Mouse (Mus musculus) heart, embryonic 11.5 days (tissue): ENCODE results near the gene Acsm2. TPM values are rescaled to one million over a fixed set of nuclear protein-coding genes. Genes with fewer than 3 reads are reported as not detected.

Experiments used
- ATAC-seq: fragments of 200-750 bp; cut with Nextera tagmentation; replicated peaks from 2 replicates; pipeline ENCODE4 v1.8.0; 2017; ENCODE audit warnings: moderate library complexity; ENCODE audit not compliant: insufficient number of reproducible peaks, low FRiP score, low TSS enrichment
- H3K27ac ChIP-seq: fragments of 300-500 bp; sonication (generic); 2 replicates; pipeline ENCODE4 v1.5.1; 2014; ENCODE audit warnings: mild to moderate bottlenecking, low read depth, low read length
- H3K27me3 ChIP-seq: fragments of 300-500 bp; sonication (generic); 2 replicates; pipeline ENCODE4 v1.6.1; 2014; ENCODE audit warnings: mild to moderate bottlenecking, low read length, mixed read lengths; ENCODE audit not compliant: control insufficient read depth, insufficient read depth
- H3K36me3 ChIP-seq: fragments of 300-500 bp; sonication (generic); 2 replicates; pipeline ENCODE4 v1.6.1; 2014; ENCODE audit warnings: mild to moderate bottlenecking, low read length, moderate library complexity, mixed read lengths; ENCODE audit not compliant: control insufficient read depth, insufficient read depth
- H3K4me1 ChIP-seq: fragments of 300-500 bp; sonication (generic); 2 replicates; pipeline ENCODE4 v1.6.1; 2014; ENCODE audit warnings: low read length; ENCODE audit not compliant: control insufficient read depth, insufficient read depth
- H3K4me2 ChIP-seq: fragments of 300-500 bp; sonication (generic); 2 replicates; pipeline ENCODE4 v1.6.1; 2014; ENCODE audit warnings: mild to moderate bottlenecking, moderate library complexity
- H3K4me3 ChIP-seq: fragments of 300-500 bp; sonication (generic); 2 replicates; pipeline ENCODE4 v1.5.1; 2014; ENCODE audit warnings: low read depth, low read length
- H3K9ac ChIP-seq: fragments of 300-500 bp; sonication (generic); 2 replicates; pipeline ENCODE4 v1.6.1; 2014; ENCODE audit warnings: mild to moderate bottlenecking, low read depth, low read length, moderate library complexity
- H3K9me3 ChIP-seq: fragments of 300-500 bp; sonication (generic); replicated peaks from 2 replicates; pipeline ENCODE4 v1.6.1; 2016; ENCODE audit warnings: low read length; ENCODE audit not compliant: control insufficient read depth
- WGBS: fragments of 180-500 bp; shearing (Covaris S2); extraction: QIAGEN DNeasy Blood & Tissue Kit; methylation state at CpG from one replicate; pipeline ENCODE4 v1.1.7; 2014; ENCODE audit not compliant: insufficient replicate concordance; 5-methylcytosine and 5-hydroxymethylcytosine counted together
- polyA plus RNA-seq: library from polyadenylated mRNA; unstranded; fragments of >200 nt; fragmentation: Nextera tagmentation; extraction: Ambion mirVana; gene quantifications from 2 replicates; pipeline ENCODE4 v1.2.1, GENCODE M21; 2014

The Acsm2 gene
- polyA plus RNA-seq, 1 experiment from 2014 or later, result not detected

DNA sequence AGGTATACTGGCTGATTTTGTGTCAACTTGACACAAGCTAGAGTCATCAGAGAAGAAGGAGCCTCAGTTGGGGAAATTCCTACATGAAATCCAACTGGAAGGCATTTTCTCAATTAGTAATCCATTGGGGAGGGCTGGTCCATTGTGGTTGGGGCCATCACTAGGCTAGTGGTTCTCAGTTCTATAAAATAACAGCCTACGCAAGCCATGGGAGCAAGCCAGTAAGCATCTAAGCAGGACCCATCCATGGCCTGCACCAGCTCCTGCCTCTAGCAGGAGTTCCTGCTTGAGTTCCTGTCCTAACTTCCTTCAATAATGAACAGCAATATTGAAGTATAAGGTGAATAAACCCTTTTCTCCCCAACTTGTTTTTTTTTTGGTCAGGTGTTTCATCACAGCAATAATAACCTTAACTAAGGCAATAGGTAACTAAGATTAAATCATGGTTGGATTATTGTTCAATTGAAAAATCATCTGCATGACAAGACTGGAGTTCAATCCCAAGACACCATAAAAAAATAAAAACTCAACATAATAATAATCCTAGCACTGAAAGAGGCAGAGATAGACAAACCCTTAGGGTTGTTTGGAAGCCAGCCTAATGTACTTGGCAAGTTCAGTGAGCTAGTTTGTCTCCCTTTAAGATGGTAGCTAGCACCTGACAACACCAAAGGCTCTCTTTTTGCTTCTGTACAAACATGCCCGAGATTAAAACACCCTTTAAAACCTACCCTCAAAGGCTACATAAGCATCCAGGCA, 47.2 kb downstream of the Acsm2 start:
- ATAC-seq, result no peak
- Histone ChIP-seq H3K27ac (no peak overlapping the region), H3K27me3 (no peaks in the 10 kb centered on the region), H3K4me1 (no peaks in the 10 kb centered on the region), H3K9ac (no peak overlapping the region), H3K4me2 (no peak overlapping the region), H3K4me3 (no peak overlapping the region), H3K36me3 (no peaks in the 10 kb centered on the region), H3K9me3 (no peaks in the 10 kb centered on the region)
- WGBS, result 78% methylated on average over 2 of the region's 2 CpGs

GRCm38 (mm10) chr7:119601954-119602317, 47.8 kb downstream of the Acsm2 start:
- no peak overlapping the region for H3K27ac ChIP-seq
- no peak for ATAC-seq

GRCm38 (mm10) chr7:119604903-119605483, 50.9 kb downstream of the Acsm2 start:
- no peak overlapping the region for H3K27ac ChIP-seq
- no peaks in the 10 kb centered on the region for H3K4me1 ChIP-seq
- no peak overlapping the region for H3K9ac ChIP-seq
- H3K27me3 ChIP-seq, result no peaks in the 10 kb centered on the region
- no peak overlapping the region for H3K4me2 ChIP-seq
- H3K4me3 ChIP-seq, result no peak overlapping the region
- no peak for ATAC-seq
- no peaks in the 10 kb centered on the region for H3K36me3 ChIP-seq
- H3K9me3 ChIP-seq, result no peaks in the 10 kb centered on the region
- 55% methylated on average over 2 of the region's 2 CpGs for whole genome bisulfite sequencing

More at GRCm38 (mm10) chr7:119601954-119602317, 47.8 kb downstream of the Acsm2 start:
- Histone ChIP-seq H3K36me3 (no peaks in the 10 kb centered on the region), H3K9ac (no peak overlapping the region), H3K4me1 (no peaks in the 10 kb centered on the region), H3K4me2 (no peak overlapping the region), H3K9me3 (no peaks in the 10 kb centered on the region), H3K4me3 (no peak overlapping the region), H3K27me3 (no peaks in the 10 kb centered on the region)
- WGBS, result 67% methylated on average over 1 of the region's 1 CpGs

DNA sequence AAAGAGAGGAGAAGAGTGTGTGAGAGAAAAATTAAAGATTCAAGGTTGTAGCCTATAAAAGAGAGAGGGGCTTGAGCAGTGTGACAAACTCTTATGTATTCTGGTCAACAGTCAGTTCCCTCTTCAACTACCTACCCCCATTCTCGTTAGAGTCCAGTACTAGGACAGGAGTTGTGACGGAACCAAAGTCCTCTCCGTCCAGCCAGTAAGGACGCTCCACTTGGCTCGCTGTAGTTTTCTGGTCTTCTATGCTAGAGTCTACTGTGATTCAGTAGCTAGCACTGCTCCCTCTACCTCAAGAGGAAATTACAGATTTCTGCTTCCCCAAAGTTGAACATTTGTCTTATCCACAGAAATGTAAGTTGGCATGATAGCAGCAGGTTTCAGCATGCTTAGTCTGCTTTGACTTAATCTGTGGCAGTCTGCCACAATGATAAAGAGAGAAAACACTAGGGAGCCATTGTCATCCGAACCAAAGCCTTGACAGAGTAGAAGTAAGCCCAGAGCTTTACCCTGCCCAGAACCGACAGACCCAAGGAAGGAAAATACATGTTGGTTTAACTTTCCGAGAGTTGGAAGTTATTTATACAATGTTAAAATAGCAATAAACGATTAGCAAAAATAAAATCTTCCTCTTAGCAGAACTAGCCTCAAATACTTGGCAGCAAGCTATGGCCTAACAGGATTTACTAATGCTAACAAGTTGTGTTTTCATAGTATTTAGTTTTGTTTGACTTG, 52.0 kb downstream of the Acsm2 start:
- H3K27ac ChIP-seq, result no peak overlapping the region
- 73% methylated on average over 9 of the region's 9 CpGs for WGBS
- no peaks in the 10 kb centered on the region for H3K27me3 ChIP-seq
- H3K4me2 ChIP-seq, result no peak overlapping the region
- no peaks in the 10 kb centered on the region for H3K4me1 ChIP-seq
- no peaks in the 10 kb centered on the region for H3K9me3 ChIP-seq
- H3K36me3 ChIP-seq, result no peaks in the 10 kb centered on the region
- no peak for ATAC-seq
- H3K9ac ChIP-seq, result no peak overlapping the region
- H3K4me3 ChIP-seq, result no peak overlapping the region

DNA sequence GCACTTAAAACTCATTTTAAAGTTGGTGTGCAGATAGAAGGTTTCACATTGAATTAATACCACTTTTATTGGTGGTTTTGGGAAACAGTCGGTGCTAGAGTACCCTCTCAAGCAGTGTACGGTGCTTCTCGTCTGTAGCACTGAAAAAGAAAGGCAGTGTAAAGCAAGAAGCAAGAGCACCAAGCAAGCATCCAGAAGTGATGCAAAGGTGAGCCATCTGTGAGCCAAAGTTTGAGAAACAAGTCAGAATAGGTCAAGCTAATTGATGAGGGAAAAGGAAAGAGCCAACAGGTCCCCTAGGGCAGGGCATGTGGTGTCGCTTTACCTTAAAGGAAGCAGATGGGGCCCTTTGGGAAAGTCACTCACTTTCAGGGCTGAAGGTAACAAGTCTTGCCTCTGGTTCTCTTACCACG, 52.5 kb downstream of the Acsm2 start, which contains the start of gene Acsm1:
Gene Acsm1 (plus strand): TSS at position 363 of the 413 bp plus-strand sequence.
- H3K9me3 ChIP-seq, result no peaks in the 10 kb centered on the region
- no peaks in the 10 kb centered on the region for H3K4me1 ChIP-seq
- no peaks in the 10 kb centered on the region for H3K36me3 ChIP-seq
- H3K4me3 ChIP-seq, result no peak within 1 kb of the TSS
- H3K9ac ChIP-seq, result no peak within 1 kb of the TSS
- H3K27me3 ChIP-seq, result no peaks in the 10 kb centered on the region
- no peak within 1 kb of the TSS for H3K4me2 ChIP-seq
- ATAC-seq, result no peak
- 75% methylated on average over 5 of the region's 5 CpGs for WGBS
- no peak within 1 kb of the TSS for H3K27ac ChIP-seq

GRCm38 (mm10) chr7:119607796-119608515, 53.8 kb downstream of the Acsm2 start:
- no peaks in the 10 kb centered on the region for H3K9me3 ChIP-seq
- no peaks in the 10 kb centered on the region for H3K36me3 ChIP-seq
- WGBS, result 69% methylated on average over 9 of the region's 9 CpGs
- H3K4me3 ChIP-seq, result no peak overlapping the region
- no peaks in the 10 kb centered on the region for H3K27me3 ChIP-seq
- H3K9ac ChIP-seq, result no peak overlapping the region
- no peak for ATAC-seq
- H3K4me2 ChIP-seq, result no peak overlapping the region
- H3K4me1 ChIP-seq, result no peaks in the 10 kb centered on the region
- no peak overlapping the region for H3K27ac ChIP-seq

- H3K4me3 ChIP-seq, result no peak overlapping the region
- no peaks in the 10 kb centered on the region for H3K27me3 ChIP-seq
- H3K4me1 ChIP-seq, result no peaks in the 10 kb centered on the region
- no peaks in the 10 kb centered on the region for H3K9me3 ChIP-seq
- no peak for ATAC-seq
- no peak overlapping the region for H3K9ac ChIP-seq
- no peak overlapping the region for H3K4me2 ChIP-seq
- H3K27ac ChIP-seq, result no peak overlapping the region
- H3K36me3 ChIP-seq, result no peaks in the 10 kb centered on the region
- 50% methylated on average over 1 of the region's 1 CpGs for WGBS
These were observed 62.4 kb downstream of the Acsm2 start for GRCm38 (mm10) chr7:119616531-119616930.

GRCm38 (mm10) chr7:119617593-119617992, 63.5 kb downstream of the Acsm2 start:
- ATAC-seq, result no peak
- no peaks in the 10 kb centered on the region for H3K4me1 ChIP-seq
- H3K9ac ChIP-seq, result no peak overlapping the region
- no peak overlapping the region for H3K4me3 ChIP-seq
- H3K9me3 ChIP-seq, result no peaks in the 10 kb centered on the region
- no peak overlapping the region for H3K4me2 ChIP-seq
- no peaks in the 10 kb centered on the region for H3K36me3 ChIP-seq
- WGBS, result 65% methylated on average over 6 of the region's 6 CpGs
- no peak overlapping the region for H3K27ac ChIP-seq
- H3K27me3 ChIP-seq, result no peaks in the 10 kb centered on the region
